Mouse (Mus musculus): Measurements from ENCODE around the gene Syt13.

DNA sequence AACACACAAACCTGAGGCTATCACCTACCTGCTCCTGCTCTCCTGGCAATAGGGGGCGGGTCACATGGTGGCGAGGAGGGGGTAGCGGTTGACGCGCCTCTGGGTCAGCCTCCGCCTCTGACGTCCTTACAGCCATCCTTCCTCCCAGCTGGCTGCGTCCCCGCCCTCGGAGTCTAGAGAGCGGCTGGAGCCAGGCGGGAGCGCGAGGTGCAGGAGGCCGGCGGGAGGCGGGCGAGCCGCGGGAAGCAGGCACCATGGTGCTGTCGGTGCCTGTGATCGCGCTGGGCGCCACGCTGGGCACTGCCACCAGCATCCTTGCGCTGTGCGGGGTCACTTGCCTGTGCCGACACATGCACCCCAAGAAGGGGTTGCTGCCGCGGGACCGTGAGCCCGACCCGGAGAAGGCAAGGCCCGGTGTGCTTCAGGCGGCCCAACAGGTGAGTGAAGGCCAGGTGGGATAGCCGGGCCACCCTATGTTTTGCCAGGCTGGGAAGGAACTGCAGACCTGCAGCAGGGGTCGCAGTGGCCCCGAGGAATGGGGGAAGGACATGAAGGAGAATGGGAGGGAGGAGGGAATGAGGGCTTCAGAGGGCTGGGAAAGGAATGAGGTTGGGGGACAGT lies at the start of gene Syt13:
- TF ChIP-seq CTCF (IDR thresholded peaks at IDR 0.05) = no peak; the same call in 1 of the 2 replicates
- TF ChIP-seq POLR2A (IDR thresholded peaks at IDR 0.05; ENCODE audit: insufficient read depth, low read depth, low read length) = no peak
- TF ChIP-seq EP300 (IDR thresholded peaks at IDR 0.05; ENCODE audit: insufficient read depth, low read depth, low read length) = no peak

All from heart, adult 2 months (tissue).